Mouse (Mus musculus) lung, adult 2 months (tissue): ENCODE measurements around the gene Wdr74.

Source experiments
- CTCF ChIP-seq: fragments of 200-500 bp; IDR thresholded peaks from 2 replicates; pipeline ENCODE4 v1.5.1; 2011; ENCODE audit warnings: mild to moderate bottlenecking, low read length, control low read depth; ENCODE audit not compliant: insufficient read depth
- POLR2A ChIP-seq: fragments of 200-500 bp; IDR thresholded peaks from 2 replicates; pipeline ENCODE4 v1.6.1; 2011; ENCODE audit warnings: low read depth, mild to moderate bottlenecking, control low read depth, low read length, borderline replicate concordance; ENCODE audit errors: extremely low read depth

- no peak for TF ChIP-seq CTCF
- TF ChIP-seq POLR2A: no peak
These were observed 29.4 kb upstream of the Wdr74 start for GRCm38 (mm10) chr19:8706132-8706667.
